Mouse (Mus musculus): Measurements from ENCODE around the gene Cd101.
A peak's percentile ranks its signal among the peaks of the same experiment; 100 is the strongest.

Gene Cd101

GRCm38 (mm10) chr3:100998904-100999340 is 30.4 kb downstream of the Cd101 start:
- DNase-seq = peak; percentile 76

DNA sequence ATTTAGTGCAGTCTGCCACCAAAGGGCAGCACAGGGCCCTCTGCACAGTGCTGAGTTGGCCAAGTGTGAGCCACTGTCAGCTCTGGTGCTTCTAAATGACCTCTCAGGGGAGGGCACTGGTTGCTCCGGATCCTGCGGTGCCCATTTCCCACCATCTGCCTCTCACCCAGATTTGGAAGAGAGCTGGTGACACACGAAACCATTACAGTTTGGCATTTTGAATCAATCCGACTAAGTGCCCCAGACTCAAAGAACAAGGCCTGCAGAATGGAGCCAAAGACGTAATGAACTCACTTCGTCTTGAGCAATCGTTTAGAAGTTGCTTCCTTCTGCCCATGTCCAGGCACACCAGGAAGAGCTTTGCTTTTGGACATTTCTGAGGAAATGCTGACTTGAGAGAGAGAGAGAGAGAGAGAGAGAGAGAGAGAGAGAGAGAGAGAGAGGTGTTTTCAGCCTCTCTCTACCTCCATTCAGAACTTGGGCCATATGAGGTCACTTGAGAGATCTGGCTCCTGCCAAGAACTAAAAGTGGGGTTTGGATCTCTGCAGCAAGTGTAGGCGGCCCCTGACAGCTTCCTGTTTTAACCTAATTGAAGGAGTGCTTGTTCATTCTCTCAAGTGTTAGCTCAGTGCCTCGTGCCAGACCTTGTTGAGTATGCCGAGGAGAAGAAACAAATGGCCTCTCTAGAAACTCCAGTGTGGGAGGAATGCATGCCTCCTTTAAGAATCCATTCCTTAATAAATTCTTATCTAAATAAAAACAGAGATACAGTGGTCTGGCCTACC is 31.4 kb downstream of the Cd101 start:
- no peak for DNase-seq

DNA sequence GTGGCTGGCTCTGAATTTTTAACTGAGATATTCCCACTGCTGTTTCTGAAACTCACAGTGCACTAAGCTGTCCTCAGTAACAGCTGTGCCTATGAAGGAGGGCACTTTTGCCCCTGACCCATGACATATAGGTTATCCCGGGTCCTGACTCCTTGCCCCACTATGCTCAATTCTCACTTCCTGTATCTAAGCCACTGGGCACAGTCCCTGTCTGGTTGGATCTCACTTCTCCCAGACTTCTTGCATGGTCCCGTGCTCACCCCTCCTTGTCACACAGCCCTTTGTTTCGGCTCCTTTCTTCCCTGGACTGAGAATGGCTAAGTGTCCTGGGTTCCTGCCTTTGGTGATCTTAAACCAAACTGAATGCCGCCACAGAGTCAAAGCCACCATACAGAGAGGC is 35.1 kb downstream of the Cd101 start:
- no peak for DNase-seq

DNA sequence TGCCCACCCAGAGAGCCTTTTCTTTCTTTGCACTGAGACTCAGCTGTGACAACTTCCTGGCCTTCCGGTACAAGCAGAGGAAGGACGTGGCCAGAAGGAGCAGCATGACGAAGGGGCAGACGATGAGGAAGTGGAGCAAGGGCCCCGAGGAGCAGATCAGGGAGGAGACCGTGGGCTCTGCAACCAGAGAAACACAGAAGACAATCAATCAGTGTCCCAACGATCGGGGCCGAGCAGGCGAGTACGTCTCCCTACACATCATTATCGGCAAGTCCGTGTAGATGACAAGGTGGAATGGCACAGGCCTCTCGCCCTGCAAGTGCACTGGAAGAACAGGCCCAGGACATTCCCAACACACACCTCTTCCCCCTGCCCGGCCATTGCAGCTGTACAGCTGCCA is 35.6 kb downstream of the Cd101 start:
- DNase-seq = peak; percentile 32

- DNase-seq = no peak
Observed at GRCm38 (mm10) chr3:100993158-100993557, 36.2 kb downstream of the Cd101 start.

DNA sequence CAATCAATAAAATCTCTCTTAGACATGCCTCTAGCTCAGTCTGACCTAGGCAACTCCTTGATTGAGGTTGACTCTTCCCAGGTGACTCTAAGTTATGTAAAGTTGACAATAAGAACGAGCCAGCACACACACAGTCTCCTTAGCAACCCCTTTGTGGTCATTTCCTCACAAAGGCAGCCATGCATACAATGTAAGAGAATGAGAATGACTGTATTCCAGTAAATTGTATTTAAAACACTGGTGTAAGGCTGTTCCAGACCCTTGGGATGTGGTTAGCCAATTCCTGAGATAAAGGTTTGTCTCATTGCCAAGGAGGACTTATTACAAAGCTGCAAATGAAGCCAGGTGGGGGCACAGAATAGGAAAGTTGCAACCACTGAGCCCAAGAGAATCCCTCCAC is 39.1 kb downstream of the Cd101 start:
- DNase-seq = no peak

- no peak for DNase-seq
Observed at GRCm38 (mm10) chr3:100989417-100989816, 39.9 kb downstream of the Cd101 start.

DNA sequence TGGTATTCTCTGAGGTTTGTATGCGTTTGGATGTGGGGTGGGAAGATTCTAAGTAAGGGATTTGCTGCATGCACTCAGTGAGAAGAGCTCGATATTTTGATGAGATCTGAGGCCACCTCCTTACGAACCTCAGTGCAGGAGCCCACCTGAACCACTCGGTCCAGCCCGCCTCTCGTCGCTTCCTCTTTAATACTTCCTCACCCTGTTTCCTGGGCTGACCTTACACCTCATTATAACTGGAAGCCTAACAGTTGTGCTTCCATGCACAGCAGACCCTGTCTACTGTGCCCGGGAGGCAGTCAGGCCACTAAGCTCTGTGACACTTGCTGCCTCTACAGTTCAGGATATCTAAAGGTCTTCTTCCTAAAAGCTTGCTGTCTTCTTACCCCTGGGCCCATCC is 50.1 kb downstream of the Cd101 start:
- no peak for DNase-seq

- DNase-seq = peak; percentile 33
Observed at GRCm38 (mm10) chr3:100973906-100974305, 55.5 kb downstream of the Cd101 start.

- peak; percentile 95 for DNase-seq
Observed at GRCm38 (mm10) chr3:100969176-100969917, 60.0 kb downstream of the Cd101 start, which contains the start of gene Ttf2. Gene Ttf2, minus strand, starts transcription at chr3:100969663.

DNA sequence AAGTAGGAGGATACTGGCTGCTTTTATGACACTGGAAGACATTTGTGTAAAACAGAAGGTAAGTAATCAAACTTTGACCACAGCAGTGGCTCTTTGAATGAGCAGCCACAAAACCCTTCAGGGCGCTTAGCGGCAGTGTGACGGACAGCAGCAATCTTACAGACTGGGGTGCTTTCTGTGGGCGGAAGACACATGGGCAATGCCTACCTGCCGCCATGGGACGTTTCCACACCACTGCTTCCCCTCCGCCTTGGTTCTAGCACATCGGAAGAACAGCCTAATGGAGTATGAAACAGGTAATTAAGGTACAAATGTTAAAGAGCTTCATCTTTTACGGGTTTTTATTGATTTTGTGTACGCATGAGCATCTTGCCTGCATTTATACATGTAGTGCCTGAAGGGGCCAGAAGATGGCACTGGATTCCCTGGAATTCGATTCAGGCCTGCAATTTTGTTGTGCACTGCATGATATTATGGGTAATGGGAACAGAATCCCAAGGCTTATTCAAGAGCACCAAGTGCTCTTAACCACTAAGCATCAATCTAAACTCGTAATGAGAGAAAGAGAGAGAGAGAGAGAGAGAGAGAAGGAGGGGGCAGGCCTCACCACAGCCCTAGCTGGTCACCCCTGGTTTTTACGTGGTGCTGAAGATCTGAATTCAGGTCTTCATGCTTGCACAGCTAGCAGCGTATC is 65.4 kb downstream of the Cd101 start:
- peak; percentile 47 for DNase-seq

DNA sequence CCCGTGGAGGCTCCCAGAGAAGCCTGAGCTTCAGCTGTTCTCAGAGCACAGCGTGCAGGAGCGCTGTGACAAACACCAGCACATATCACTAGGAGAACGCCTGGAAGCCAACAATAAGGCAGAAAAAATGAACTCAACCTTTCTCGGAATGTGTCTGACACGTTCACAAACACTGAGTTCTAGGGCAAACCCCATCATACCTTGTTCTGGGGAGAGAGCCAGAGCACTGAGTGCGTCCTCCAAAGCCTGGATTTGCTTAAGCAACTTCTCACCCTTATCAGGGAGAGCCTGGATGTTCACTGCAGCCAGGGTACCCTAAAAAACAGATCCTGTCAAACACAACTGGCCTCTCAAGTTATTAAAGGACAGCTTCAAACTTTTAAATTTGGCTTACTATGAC is 67.9 kb downstream of the Cd101 start:
- no peak for DNase-seq

GRCm38 (mm10) chr3:100961007-100961406 is 68.3 kb downstream of the Cd101 start:
- no peak for DNase-seq

DNA sequence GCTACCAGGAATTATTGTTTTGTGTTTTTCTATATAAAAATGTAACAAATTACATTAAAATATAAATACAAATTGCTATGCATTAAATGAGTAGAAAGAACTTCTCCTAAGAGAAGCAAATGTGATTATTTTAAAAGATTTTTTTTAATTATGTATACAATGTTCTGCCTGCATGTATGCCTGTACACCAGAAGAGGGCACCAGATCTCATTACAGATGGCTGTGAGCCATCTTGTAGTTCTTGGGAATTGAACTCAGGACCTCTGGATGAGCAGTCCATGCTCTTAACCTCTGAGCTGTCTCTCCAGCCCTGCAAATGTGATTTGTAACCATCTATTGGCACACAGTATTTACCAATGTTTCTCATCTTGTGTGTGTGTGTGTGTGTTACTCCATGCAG is 74.7 kb downstream of the Cd101 start:
- no peak for DNase-seq

GRCm38 (mm10) chr3:100951531-100951930 is 77.8 kb downstream of the Cd101 start:
- no peak for DNase-seq

GRCm38 (mm10) chr3:100947286-100947685 is 82.1 kb downstream of the Cd101 start:
- DNase-seq = no peak
